Mouse (Mus musculus): ENCODE measurements at regions not wholly inside any gene's neighbourhood (a gene's known extent, or its start where the extent isn't known, plus 50 kb on each side); places are given as distances from the start of the nearest gene placed in this dataset.

DNA sequence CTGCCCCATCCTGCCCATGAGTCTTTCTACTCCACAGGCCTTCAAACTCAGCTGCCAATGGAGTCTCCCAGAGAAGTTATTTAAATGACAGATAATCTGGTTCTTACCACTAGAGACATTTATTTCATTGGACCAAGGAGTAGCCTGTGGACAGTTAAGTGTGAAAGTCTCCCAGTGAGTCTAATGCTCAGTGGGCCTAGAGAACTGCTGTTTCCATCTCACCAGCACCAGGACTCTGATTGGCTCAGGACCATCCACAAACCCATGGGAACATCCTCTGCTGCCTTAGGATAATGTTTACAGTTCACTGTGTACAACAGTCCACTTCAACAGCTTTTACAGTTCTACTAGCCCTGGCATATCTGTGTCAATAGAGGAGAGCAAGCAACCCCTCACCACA, 198.6 kb upstream of the Tle3 start:
- no peaks in the 10 kb centered on the region for H3K27me3 ChIP-seq (replicated peaks)

DNA sequence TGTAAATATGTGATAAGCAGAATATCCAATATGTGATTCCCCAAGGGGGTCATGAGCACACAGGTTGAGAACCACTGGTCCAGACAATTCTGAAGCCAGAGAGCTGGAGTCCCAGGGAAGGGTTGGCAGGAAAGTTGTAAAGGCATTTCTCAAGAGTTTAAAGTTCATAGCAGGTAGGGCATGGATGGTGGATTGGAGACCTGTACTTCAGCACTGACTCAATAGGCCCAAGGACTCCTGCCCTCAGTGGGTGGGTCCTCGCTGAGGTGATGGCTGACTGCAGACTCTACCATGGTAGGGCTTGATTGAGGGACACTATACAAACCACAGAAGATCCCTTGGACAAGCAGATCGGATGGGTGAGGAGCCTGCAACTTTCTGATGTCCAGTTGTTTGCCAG, 196.8 kb upstream of the Tle3 start:
- Histone ChIP-seq H3K4me3 (replicated peaks in 1 of 3; ENCODE audit: low read depth in 2 of 3, low read length in 2 of 3, poor library complexity in 1 of 3) (no peak overlapping the region), H3K27me3 (replicated peaks) (no peaks in the 10 kb centered on the region), H3K9me3 (replicated peaks; ENCODE audit: low read length) (no peaks in the 10 kb centered on the region), H3K4me2 (ENCODE audit: insufficient read depth, low read depth, poor library complexity, severe bottlenecking) (no peak overlapping the region), H3K9ac (ENCODE audit: insufficient read depth, low read depth) (no peak overlapping the region), H3K36me3 (replicated peaks in 1 of 2; ENCODE audit: control insufficient read depth in 1 of 2, insufficient read depth in 1 of 2, low read length in 1 of 2) (no peaks in the 10 kb centered on the region), H3K79me2 (replicated peaks; ENCODE audit: control insufficient read depth, extremely low read depth, insufficient read depth, poor library complexity, severe bottlenecking) (no peaks in the 10 kb centered on the region), H3K27ac (ENCODE audit: insufficient read depth, low read depth) (no peak overlapping the region), H3K4me1 (ENCODE audit: control insufficient read depth in 1 of 2, insufficient read depth in 2 of 2) (no peaks in the 10 kb centered on the region)
- DNase-seq (ENCODE audit: extremely low read depth): no peak
- in situ Hi-C loops (cut with MboI; ENCODE audit: low pct_ligation_motif_present, low pct_unique_long_range_greater_than_20kb, low sequenced_read_pairs) (no loop called here), dilution Hi-C loops (cut with MboI; ENCODE audit: extremely low pct_ligation_motif_present, extremely low pct_unique_long_range_greater_than_20kb, low sequenced_read_pairs) (no loop called here)
- TF ChIP-seq ZKSCAN1 (IDR thresholded peaks at IDR 0.05; ENCODE audit: borderline replicate concordance, low read depth, low read length): no peak
- TF ChIP-seq JUND (conservative IDR thresholded peaks at IDR 0.05; ENCODE audit: low read depth, low read length): no peak
- TF ChIP-seq CTCF (conservative IDR thresholded peaks at IDR 0.05 in 1 of 2, IDR thresholded peaks at IDR 0.05 in 1 of 2; ENCODE audit: low read depth in 2 of 2, low read length in 2 of 2): no peak
- TF ChIP-seq GABPA (IDR thresholded peaks at IDR 0.05; ENCODE audit: insufficient replicate concordance, low read depth, low read length): no peak
- no peak for TF ChIP-seq E2F4 (IDR thresholded peaks at IDR 0.05; ENCODE audit: insufficient replicate concordance, low read depth, low read length)
- TF ChIP-seq USF1 (IDR thresholded peaks at IDR 0.05; ENCODE audit: low read depth, low read length): no peak
- TF ChIP-seq UBTF (IDR thresholded peaks at IDR 0.05; ENCODE audit: low read depth, low read length): no peak
- TF ChIP-seq ELF1 (IDR thresholded peaks at IDR 0.05; ENCODE audit: low read depth, low read length): no peak
- TF ChIP-seq MAX (IDR thresholded peaks at IDR 0.05; ENCODE audit: low read length): no peak
- no peak for TF ChIP-seq ZNF384 (IDR thresholded peaks at IDR 0.05; ENCODE audit: low read depth, low read length)
- TF ChIP-seq MEF2A (IDR thresholded peaks at IDR 0.05; ENCODE audit: borderline replicate concordance, low read depth, low read length): no peak
- TF ChIP-seq JUN (IDR thresholded peaks at IDR 0.05; ENCODE audit: insufficient read depth, low read depth, low read length): no peak
- TF ChIP-seq NELFE (IDR thresholded peaks at IDR 0.05; ENCODE audit: low read depth, low read length): no peak
- no peak for TF ChIP-seq MYC (IDR thresholded peaks at IDR 0.05; ENCODE audit: low read depth, low read length)
- no peak for TF ChIP-seq KAT2A (IDR thresholded peaks at IDR 0.05; ENCODE audit: insufficient replicate concordance, low read length)
- TF ChIP-seq ETS1 (conservative IDR thresholded peaks at IDR 0.05; ENCODE audit: low read depth, low read length): no peak
- no peak for TF ChIP-seq HCFC1 (IDR thresholded peaks at IDR 0.05; ENCODE audit: low read depth, low read length)
- TF ChIP-seq EP300 (IDR thresholded peaks at IDR 0.05; ENCODE audit: low read length): no peak

More for the DNA sequence above, 198.6 kb upstream of the Tle3 start:
- no peak overlapping the region for H3K9ac ChIP-seq (ENCODE audit: insufficient read depth, low read depth)
- H3K4me2 ChIP-seq (ENCODE audit: insufficient read depth, low read depth, poor library complexity, severe bottlenecking): no peak overlapping the region
- in situ Hi-C loops (cut with MboI; ENCODE audit: low pct_ligation_motif_present, low pct_unique_long_range_greater_than_20kb, low sequenced_read_pairs) (no loop called here), dilution Hi-C loops (cut with MboI; ENCODE audit: extremely low pct_ligation_motif_present, extremely low pct_unique_long_range_greater_than_20kb, low sequenced_read_pairs) (no loop called here)
- TF ChIP-seq MAFK (IDR thresholded peaks at IDR 0.05; ENCODE audit: insufficient replicate concordance, low read length) (no peak), RAD21 (IDR thresholded peaks at IDR 0.05; ENCODE audit: low read depth, low read length) (no peak), ETS1 (conservative IDR thresholded peaks at IDR 0.05; ENCODE audit: low read depth, low read length) (no peak)
- H3K36me3 ChIP-seq (replicated peaks in 1 of 2; ENCODE audit: control insufficient read depth in 1 of 2, insufficient read depth in 1 of 2, low read length in 1 of 2): no peaks in the 10 kb centered on the region
- peaks cover 6 to 9% of the 10 kb centered on the region in 2 experiments for H3K4me1 ChIP-seq (ENCODE audit: control insufficient read depth in 1 of 2, insufficient read depth in 2 of 2)
- H3K9me3 ChIP-seq (replicated peaks; ENCODE audit: low read length): no peaks in the 10 kb centered on the region
- no peak overlapping the region for H3K4me3 ChIP-seq (replicated peaks in 1 of 3; ENCODE audit: low read depth in 2 of 3, low read length in 2 of 3, poor library complexity in 1 of 3)
- H3K79me2 ChIP-seq (replicated peaks; ENCODE audit: control insufficient read depth, extremely low read depth, insufficient read depth, poor library complexity, severe bottlenecking): no peaks in the 10 kb centered on the region
- H3K27ac ChIP-seq (ENCODE audit: insufficient read depth, low read depth): no peak overlapping the region
- DNase-seq (ENCODE audit: extremely low read depth): no peak
